In genomic region chr15:80042152-80042551, GRCm38 (mm10) we compare ENCODE assay signal across 14 mouse cellular contexts.
"Had no signal": no experiment of that assay in that cellular context is flagged by ENCODE, and none has a peak within 500 bp of the region (broad histone marks: within the 10 kb centered on the region; RNA-seq: fewer than 3 reads in every experiment).

No protein-coding gene starts in this region.

- ATAC-seq: liver, embryonic 12.5 days had no signal

- DNase-seq: kidney, adult 9 months; kidney, postnatal 36 days; layer of hippocampus, adult 9-11 months; lung, embryonic 14.5 days; lung, postnatal 10 days; retina, postnatal 1 day had no signal

- H3K27me3 ChIP-seq: limb, embryonic 13.5 days; midbrain, embryonic 12.5 days; neural tube, embryonic 13.5 days had no signal

- H3K4me1 ChIP-seq: limb, embryonic 13.5 days; midbrain, embryonic 12.5 days; neural tube, embryonic 13.5 days had no signal

- H3K36me3 ChIP-seq: limb, embryonic 13.5 days; liver, embryonic 12.5 days; midbrain, embryonic 12.5 days; neural tube, embryonic 13.5 days had no signal

- H3K9ac ChIP-seq: limb, embryonic 13.5 days; liver, embryonic 12.5 days; lung, embryonic 14.5 days; midbrain, embryonic 12.5 days; neural tube, embryonic 13.5 days had no signal

- H3K4me3 ChIP-seq: limb, embryonic 13.5 days; liver, embryonic 12.5 days; megakaryocyte, embryonic 14.5 days; midbrain, embryonic 12.5 days; neural tube, embryonic 13.5 days had no signal

- H3K27ac ChIP-seq: kidney, postnatal 0 days; limb, embryonic 13.5 days; liver, embryonic 12.5 days; macrophage; midbrain, embryonic 12.5 days; neural tube, embryonic 13.5 days; stomach, postnatal 0 days had no signal

- H3K4me2 ChIP-seq: limb, embryonic 13.5 days; liver, embryonic 12.5 days; lung, embryonic 14.5 days; midbrain, embryonic 12.5 days; neural tube, embryonic 13.5 days had no signal
